Comparison of ENCODE assay signal across 8 mouse cellular contexts in genomic region chr13:111797021-111797420, GRCm38 (mm10). TPM values are rescaled to one million over a fixed set of nuclear protein-coding genes. Genes with fewer than 3 reads are reported as not detected.
DNase-seq lines count a peak whose midpoint lies in the region; ATAC-seq and TF ChIP-seq lines count a peak whose summit lies in the region.

No protein-coding gene starts in this region.

- DNase-seq in urinary bladder, postnatal 25 days (ENCODE audit: low spot score), result peak; percentile 53
- DNase-seq in urinary bladder, adult 2 months (ENCODE audit: low spot score), result no peak
- peak; percentile 77 for DNase-seq in lung, postnatal 14 days
- no peak for DNase-seq in c-Kit-positive CD71-positive TER-119-positive erythroid progenitor cells, embryonic 14.5 days (ENCODE audit: low spot score)

- no peak overlapping the region; the same call in 1 of the 2 replicates for H3K27ac ChIP-seq in embryonic facial prominence, embryonic 13.5 days
- peak overlapping the region; percentile 78 for H3K27ac ChIP-seq in heart, embryonic 12.5 days (ENCODE audit: poor library complexity, severe bottlenecking)
- H3K27ac ChIP-seq in kidney, embryonic 15.5 days, result peak overlapping the region; percentile 70
- H3K27ac ChIP-seq in small intestine, adult 2 months (ENCODE audit: insufficient read depth, low read depth, low read length), result peak overlapping the region; percentile 97

- H3K4me1 ChIP-seq in embryonic facial prominence, embryonic 13.5 days, result peaks cover 88% of the 10 kb centered on the region
- peaks cover 71% of the 10 kb centered on the region for H3K4me1 ChIP-seq in heart, embryonic 12.5 days (replicated peaks)
- H3K4me1 ChIP-seq in kidney, embryonic 15.5 days, result peaks cover 90% of the 10 kb centered on the region
- peaks cover 58% of the 10 kb centered on the region for H3K4me1 ChIP-seq in small intestine, adult 2 months (ENCODE audit: control insufficient read depth, insufficient read depth, insufficient read length, low read length)

- no peaks in the 10 kb centered on the region for H3K36me3 ChIP-seq in embryonic facial prominence, embryonic 13.5 days
- H3K36me3 ChIP-seq in heart, embryonic 12.5 days, result no peaks in the 10 kb centered on the region
- no peaks in the 10 kb centered on the region for H3K36me3 ChIP-seq in kidney, embryonic 15.5 days
- H3K36me3 ChIP-seq in small intestine, adult 2 months (ENCODE audit: control insufficient read depth, insufficient read depth, low read length), result peaks cover 1% of the 10 kb centered on the region; the same call in 1 of the 2 replicates

- peak overlapping the region; percentile 7; the same call in 1 of the 2 replicates for H3K4me3 ChIP-seq in embryonic facial prominence, embryonic 13.5 days
- 0 out of 2 replicates have a peak overlapping the region, but pooled peaks have one; percentile 3 for H3K4me3 ChIP-seq in heart, embryonic 12.5 days
- H3K4me3 ChIP-seq in kidney, embryonic 15.5 days (replicated peaks), result 0 out of 2 replicates have a peak overlapping the region, but pooled peaks have one; percentile 2
- H3K4me3 ChIP-seq in small intestine, adult 2 months (ENCODE audit: low read depth, low read length), result peak overlapping the region; percentile 32

- no peaks in the 10 kb centered on the region for H3K9me3 ChIP-seq in embryonic facial prominence, embryonic 13.5 days
- no peaks in the 10 kb centered on the region for H3K9me3 ChIP-seq in heart, embryonic 12.5 days (replicated peaks)
- H3K9me3 ChIP-seq in kidney, embryonic 15.5 days (replicated peaks), result no peaks in the 10 kb centered on the region

- 9% methylated on average over 8 of the region's 8 CpGs for WGBS in embryonic facial prominence, embryonic 13.5 days
- 9% methylated on average over 8 of the region's 8 CpGs for WGBS in heart, embryonic 12.5 days
- WGBS in kidney, embryonic 15.5 days, result 10% methylated on average over 8 of the region's 8 CpGs
- WGBS in small intestine, adult 2 months, result 3% methylated on average over 8 of the region's 8 CpGs

- no peak for TF ChIP-seq POLR2A in small intestine, adult 2 months (IDR thresholded peaks at IDR 0.05; ENCODE audit: low read depth, low read length)

- peak overlapping the region; percentile 53; the same call in 1 of the 2 replicates for H3K9ac ChIP-seq in embryonic facial prominence, embryonic 13.5 days
- no peak overlapping the region for H3K9ac ChIP-seq in heart, embryonic 12.5 days
- no peak overlapping the region for H3K9ac ChIP-seq in kidney, embryonic 15.5 days

- no peak for TF ChIP-seq CTCF in small intestine, adult 2 months (IDR thresholded peaks at IDR 0.05; ENCODE audit: extremely low read depth, insufficient read length, insufficient replicate concordance, low read depth, low read length)

- peak; percentile 70; the same call in 1 of the 2 replicates for ATAC-seq in embryonic facial prominence, embryonic 13.5 days (ENCODE audit: insufficient number of reproducible peaks, insufficient read depth, low FRiP score, low TSS enrichment, low read depth)
- peak; percentile 89 for ATAC-seq in heart, embryonic 12.5 days (ENCODE audit: insufficient number of reproducible peaks, low FRiP score)
- ATAC-seq in kidney, embryonic 15.5 days (replicated peaks; ENCODE audit: low FRiP score), result peak; percentile 91

- H3K4me2 ChIP-seq in embryonic facial prominence, embryonic 13.5 days, result peak overlapping the region; percentile 20; the same call in 1 of the 2 replicates
- peak overlapping the region; percentile 50 for H3K4me2 ChIP-seq in heart, embryonic 12.5 days
- peak overlapping the region; percentile 33 for H3K4me2 ChIP-seq in kidney, embryonic 15.5 days

- H3K27me3 ChIP-seq in embryonic facial prominence, embryonic 13.5 days, result no peaks in the 10 kb centered on the region
- no peaks in the 10 kb centered on the region for H3K27me3 ChIP-seq in heart, embryonic 12.5 days (replicated peaks)
- no peaks in the 10 kb centered on the region for H3K27me3 ChIP-seq in kidney, embryonic 15.5 days
- H3K27me3 ChIP-seq in small intestine, adult 2 months (ENCODE audit: control insufficient read depth, insufficient read depth, low read length), result no peaks in the 10 kb centered on the region

RNA-seq across cellular contexts. Expression of gene Map3k1, which starts 11.8 kb away (rescaled TPM):
- polyA plus RNA-seq in urinary bladder, adult 2 months (2012; rRNA removed), result 19.8 and 23.9 TPM in 2 replicates
- polyA plus RNA-seq in embryonic facial prominence, embryonic 13.5 days (2015; fragmentation: Nextera tagmentation; extraction: Ambion mirVana), result 16.1 and 20.5 TPM in 2 replicates
- 16.7 and 18.7 TPM in 2 replicates for polyA plus RNA-seq in heart, embryonic 12.5 days (2016; fragmentation: Nextera tagmentation; extraction: Ambion mirVana)
- polyA plus RNA-seq in kidney, embryonic 15.5 days (2015; fragmentation: Nextera tagmentation; extraction: Ambion mirVana), result 27.2 and 29.8 TPM in 2 replicates
- 5.1 and 15.0 TPM in 2 replicates for polyA plus RNA-seq in small intestine, adult 2 months (2012; rRNA removed)

Comparison
In these comparisons a context has a peak if more than half of its experiments do, and no peak if none do; other contexts are left out.
1. DNase-seq: peak in urinary bladder, postnatal 25 days (single experiment) and lung, postnatal 14 days (single experiment); none in urinary bladder, adult 2 months (single experiment) and c-Kit-positive CD71-positive TER-119-positive erythroid progenitor cells, embryonic 14.5 days (single experiment).
2. Peak in every context shown above with its lines, with median percentiles within 50 percentile points of each other: ATAC-seq, H3K4me2 ChIP-seq and H3K4me3 ChIP-seq.